Mouse (Mus musculus) lung, adult 2 months (tissue): Measurements from ENCODE around the gene Phykpl.

Experiments
- CTCF ChIP-seq: fragments of 200-500 bp; IDR thresholded peaks from 2 replicates; pipeline ENCODE4 v1.5.1; 2011; ENCODE audit warnings: mild to moderate bottlenecking, low read length, control low read depth; ENCODE audit not compliant: insufficient read depth
- POLR2A ChIP-seq: fragments of 200-500 bp; IDR thresholded peaks from 2 replicates; pipeline ENCODE4 v1.6.1; 2011; ENCODE audit warnings: low read depth, mild to moderate bottlenecking, control low read depth, low read length, borderline replicate concordance; ENCODE audit errors: extremely low read depth

DNA sequence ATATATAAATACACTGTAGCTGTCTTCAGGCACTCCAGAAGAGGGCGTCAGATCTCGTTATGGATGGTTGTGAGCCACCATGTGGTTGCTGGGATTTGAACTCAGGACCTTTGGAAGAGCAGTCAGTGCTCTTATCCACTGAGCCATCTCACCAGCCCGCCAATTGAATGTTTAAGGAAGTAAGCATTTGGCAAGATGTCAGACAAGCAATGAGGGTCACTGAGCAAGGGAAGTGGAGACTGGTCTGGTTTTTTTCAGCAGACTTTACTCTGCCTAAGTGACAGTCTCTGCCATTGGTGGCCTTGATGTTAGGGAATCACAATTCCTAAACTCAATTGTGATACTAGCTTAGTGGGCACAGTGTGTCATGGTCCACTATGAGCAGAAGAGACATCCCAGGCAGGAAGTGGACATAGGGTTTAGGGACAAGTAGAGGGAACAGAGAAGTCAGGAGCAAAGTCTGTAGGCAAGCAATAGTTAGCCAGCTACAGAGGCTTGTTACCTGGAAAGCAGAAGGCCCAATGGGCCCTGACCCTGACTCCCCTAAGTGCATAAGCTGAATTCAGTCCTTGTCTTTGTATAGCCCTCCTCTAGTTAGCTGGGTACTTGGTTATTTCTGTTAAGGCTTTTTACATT is 10.3 kb downstream of the Phykpl start:
- TF ChIP-seq CTCF, result no peak
- no peak for TF ChIP-seq POLR2A
